Mouse (Mus musculus) heart, postnatal 0 days (tissue): ENCODE results near the gene Abhd12b. TPM values are rescaled to one million over a fixed set of nuclear protein-coding genes. Genes with fewer than 3 reads are reported as not detected.

ENCODE experiments used
- ATAC-seq: fragments of 200-750 bp; cut with Nextera tagmentation; 2 replicates; pipeline ENCODE4 v1.8.0; 2017; ENCODE audit warnings: low read depth, moderate number of reproducible peaks, moderate library complexity; ENCODE audit not compliant: insufficient read depth
- DNase-seq: peaks from one replicate; pipeline ENCODE4 v3.0.0-alpha.2; 2016; ENCODE audit warnings: low spot score
- H3K27ac ChIP-seq: fragments of 300-500 bp; sonication (generic); 2 replicates; pipeline ENCODE4 v1.5.1; 2014; ENCODE audit warnings: low read depth, mild to moderate bottlenecking
- H3K27me3 ChIP-seq: fragments of 300-500 bp; sonication (generic); 2 replicates; pipeline ENCODE4 v1.6.1; 2014; ENCODE audit warnings: low read length, mixed read lengths; ENCODE audit not compliant: control insufficient read depth, insufficient read depth
- H3K36me3 ChIP-seq: fragments of 300-500 bp; sonication (generic); replicated peaks from 2 replicates; pipeline ENCODE4 v1.6.1; 2014; ENCODE audit warnings: low read length, mixed read lengths; ENCODE audit not compliant: control insufficient read depth, insufficient read depth
- H3K4me1 ChIP-seq: fragments of 300-500 bp; sonication (generic); 2 replicates; pipeline ENCODE4 v1.6.1; 2014; ENCODE audit warnings: antibody characterized with exemption; ENCODE audit not compliant: control insufficient read depth, insufficient read depth
- H3K4me2 ChIP-seq: fragments of 300-500 bp; sonication (generic); 2 replicates; pipeline ENCODE4 v1.6.1; 2014; ENCODE audit warnings: low read depth, mild to moderate bottlenecking, low read length, moderate library complexity
- H3K4me3 ChIP-seq: fragments of 300-500 bp; sonication (generic); 2 replicates; pipeline ENCODE4 v1.5.1; 2014; ENCODE audit warnings: low read depth, low read length
- H3K9ac ChIP-seq: fragments of 300-500 bp; sonication (generic); replicated peaks from 2 replicates; pipeline ENCODE4 v1.6.1; 2014; ENCODE audit warnings: low read depth, low read length, mixed read lengths
- H3K9me3 ChIP-seq: fragments of 300-500 bp; sonication (generic); replicated peaks from 2 replicates; pipeline ENCODE4 v1.6.1; 2016; ENCODE audit warnings: low read length; ENCODE audit not compliant: control insufficient read depth
- CTCF ChIP-seq: IDR thresholded peaks from 2 replicates; pipeline ENCODE4 v1.5.1; 2016; ENCODE audit warnings: antibody characterized with exemption, control low read depth, low read depth
- EP300 ChIP-seq: IDR thresholded peaks from 2 replicates; pipeline ENCODE4 v1.6.1; 2016; ENCODE audit warnings: antibody characterized with exemption, low read depth
- WGBS: fragments of 180-500 bp; shearing (Covaris S2); extraction: QIAGEN DNeasy Blood & Tissue Kit; methylation state at CpG from one replicate; pipeline ENCODE4 v1.1.7; 2014; 5-methylcytosine and 5-hydroxymethylcytosine counted together
- polyA plus RNA-seq: library from polyadenylated mRNA; unstranded; fragments of >200 nt; fragmentation: Nextera tagmentation; extraction: Ambion mirVana; gene quantifications from 2 replicates; pipeline ENCODE4 v1.2.1, GENCODE M21; 2015
- total RNA-seq: library from RNA; depleted of rRNA; stranded (reverse); fragments of >200 nt; gene quantifications from 2 replicates; pipeline ENCODE4 v1.2.3, GENCODE M21; 2014; ENCODE audit warnings: low replicate concordance

Abhd12b gene
- total and polyA plus RNA-seq, 2 experiments from 2014 or later = not detected

GRCm38 (mm10) chr12:70192267-70192727 lies 38.4 kb downstream of the Abhd12b start:
- Histone ChIP-seq H3K9me3 (no peaks in the 10 kb centered on the region), H3K36me3 (peaks cover 25% of the 10 kb centered on the region), H3K4me1 (no peaks in the 10 kb centered on the region), H3K27me3 (no peaks in the 10 kb centered on the region), H3K4me2 (peak overlapping the region; percentile 45), H3K27ac (no peak overlapping the region), H3K9ac (no peak overlapping the region), H3K4me3 (peak overlapping the region; percentile 28)
- TF ChIP-seq CTCF (no peak), EP300 (no peak)
- 35% methylated on average over 19 of the region's 19 CpGs for WGBS
- DNase-seq = no peak
- ATAC-seq = no peak

GRCm38 (mm10) chr12:70195426-70195825 lies 41.5 kb downstream of the Abhd12b start:
- Histone ChIP-seq H3K4me2 (no peak overlapping the region), H3K4me3 (no peak overlapping the region), H3K27me3 (no peaks in the 10 kb centered on the region), H3K4me1 (no peaks in the 10 kb centered on the region), H3K27ac (no peak overlapping the region), H3K9ac (no peak overlapping the region), H3K36me3 (peaks cover 40% of the 10 kb centered on the region), H3K9me3 (no peaks in the 10 kb centered on the region)
- 91% methylated on average over 6 of the region's 6 CpGs for whole genome bisulfite sequencing
- TF ChIP-seq EP300 (no peak), CTCF (no peak)
- ATAC-seq (no peak), DNase-seq (no peak)

- Histone ChIP-seq H3K36me3 (peaks cover 44% of the 10 kb centered on the region), H3K9ac (no peak overlapping the region), H3K9me3 (no peaks in the 10 kb centered on the region), H3K4me3 (no peak overlapping the region), H3K27ac (no peak overlapping the region), H3K4me2 (no peak overlapping the region), H3K27me3 (no peaks in the 10 kb centered on the region), H3K4me1 (no peaks in the 10 kb centered on the region)
- ATAC-seq = no peak
- 84% methylated on average over 5 of the region's 5 CpGs for WGBS
- no peak for DNase-seq
- TF ChIP-seq EP300 (no peak), CTCF (no peak)
Observed at GRCm38 (mm10) chr12:70196341-70196740, 42.4 kb downstream of the Abhd12b start.

- Histone ChIP-seq H3K27ac (no peak overlapping the region), H3K36me3 (peaks cover 55% of the 10 kb centered on the region), H3K9ac (no peak overlapping the region), H3K4me1 (no peaks in the 10 kb centered on the region), H3K9me3 (no peaks in the 10 kb centered on the region), H3K27me3 (no peaks in the 10 kb centered on the region), H3K4me3 (no peak overlapping the region), H3K4me2 (no peak overlapping the region)
- TF ChIP-seq EP300 = no peak
- TF ChIP-seq CTCF = peak; percentile 33
- 76% methylated on average over 5 of the region's 5 CpGs for WGBS
- ATAC-seq (no peak), DNase-seq (no peak)
Observed at GRCm38 (mm10) chr12:70201926-70202529, 48.1 kb downstream of the Abhd12b start.

GRCm38 (mm10) chr12:70204433-70204832 lies 50.5 kb downstream of the Abhd12b start:
- TF ChIP-seq CTCF (no peak), EP300 (no peak)
- H3K36me3 ChIP-seq = peaks cover 54% of the 10 kb centered on the region
- H3K9me3 ChIP-seq = no peaks in the 10 kb centered on the region
- H3K27ac ChIP-seq = no peak overlapping the region
- no peaks in the 10 kb centered on the region for H3K27me3 ChIP-seq
- no peak overlapping the region for H3K4me3 ChIP-seq
- H3K4me2 ChIP-seq = no peak overlapping the region
- no peak overlapping the region for H3K9ac ChIP-seq
- WGBS = 80% methylated on average over 8 of the region's 8 CpGs
- H3K4me1 ChIP-seq = no peaks in the 10 kb centered on the region
- no peak for ATAC-seq
- no peak for DNase-seq

- DNase-seq = no peak
- no peaks in the 10 kb centered on the region for H3K4me1 ChIP-seq
- H3K9ac ChIP-seq = no peak overlapping the region
- ATAC-seq = no peak
- H3K9me3 ChIP-seq = no peaks in the 10 kb centered on the region
- H3K27ac ChIP-seq = no peak overlapping the region
- H3K4me3 ChIP-seq = no peak overlapping the region
- no peak overlapping the region for H3K4me2 ChIP-seq
- H3K27me3 ChIP-seq = no peaks in the 10 kb centered on the region
- 67% methylated on average over 5 of the region's 5 CpGs for WGBS
- H3K36me3 ChIP-seq = peaks cover 46% of the 10 kb centered on the region
- TF ChIP-seq EP300 (no peak), CTCF (no peak)
Observed at GRCm38 (mm10) chr12:70208214-70208613, 54.3 kb downstream of the Abhd12b start.
